Mouse (Mus musculus): ENCODE data around the gene Dhrs7b.

- TF ChIP-seq CTCF (IDR thresholded peaks at IDR 0.05; ENCODE audit: low read depth) (no peak), EP300 (IDR thresholded peaks at IDR 0.05; ENCODE audit: low read depth) (no peak)
These were observed 22.0 kb upstream of the Dhrs7b start for GRCm38 (mm10) chr11:60808286-60809070.

All from heart, postnatal 0 days (tissue).